ENCODE assay signal across 8 mouse cellular contexts in genomic region chr14:61137994-61138726, GRCm38 (mm10). TPM values are rescaled to one million over a fixed set of nuclear protein-coding genes. Genes with fewer than 3 reads are reported as not detected.
A peak's percentile ranks its signal among the peaks of the same experiment; 100 is the strongest.
DNase-seq lines count a peak whose midpoint lies in the region; ATAC-seq and TF ChIP-seq lines count a peak whose summit lies in the region.

Gene Sacs, plus strand, starts transcription at chr14:61138457.

- H3K27ac ChIP-seq in intestine, postnatal 0 days (ENCODE audit: low read depth, low read length), result no peak within 1 kb of the TSS
- no peak within 1 kb of the TSS for H3K27ac ChIP-seq in liver, embryonic 16.5 days (ENCODE audit: low read length)
- H3K27ac ChIP-seq in small intestine, adult 2 months (ENCODE audit: insufficient read depth, low read depth, low read length), result no peak within 1 kb of the TSS

- peak within 1 kb of the TSS; percentile 50 for H3K4me2 ChIP-seq in intestine, postnatal 0 days (replicated peaks; ENCODE audit: low read depth)
- peak within 1 kb of the TSS; percentile 30 for H3K4me2 ChIP-seq in liver, embryonic 16.5 days (ENCODE audit: low read depth, low read length)

- H3K4me1 ChIP-seq in megakaryocyte, embryonic 14.5 days, result peaks cover 5% of the 10 kb centered on the region
- no peaks in the 10 kb centered on the region for H3K4me1 ChIP-seq in intestine, postnatal 0 days (replicated peaks; ENCODE audit: control insufficient read depth, insufficient read depth, low read length)
- no peaks in the 10 kb centered on the region for H3K4me1 ChIP-seq in liver, embryonic 16.5 days (ENCODE audit: control insufficient read depth, low read depth, low read length)
- H3K4me1 ChIP-seq in small intestine, adult 2 months (ENCODE audit: control insufficient read depth, insufficient read depth, insufficient read length, low read length), result peaks cover 3% of the 10 kb centered on the region; the same call in 1 of the 2 replicates

- H3K9ac ChIP-seq in intestine, postnatal 0 days (ENCODE audit: low read depth, low read length), result no peak within 1 kb of the TSS
- H3K9ac ChIP-seq in liver, embryonic 16.5 days (ENCODE audit: low read depth, low read length), result no peak within 1 kb of the TSS

- no peaks in the 10 kb centered on the region for H3K36me3 ChIP-seq in megakaryocyte, embryonic 14.5 days (replicated peaks; ENCODE audit: low read length)
- no peaks in the 10 kb centered on the region for H3K36me3 ChIP-seq in intestine, postnatal 0 days (ENCODE audit: control insufficient read depth, insufficient read depth)
- no peaks in the 10 kb centered on the region for H3K36me3 ChIP-seq in liver, embryonic 16.5 days (ENCODE audit: control insufficient read depth, insufficient read depth)
- no peaks in the 10 kb centered on the region for H3K36me3 ChIP-seq in small intestine, adult 2 months (ENCODE audit: control insufficient read depth, insufficient read depth, low read length)

- peak; percentile 49 for TF ChIP-seq CTCF in intestine, postnatal 0 days (IDR thresholded peaks at IDR 0.05; ENCODE audit: low read depth)
- TF ChIP-seq CTCF in small intestine, adult 2 months (IDR thresholded peaks at IDR 0.05; ENCODE audit: extremely low read depth, insufficient read length, insufficient replicate concordance, low read depth, low read length), result no peak

- ATAC-seq in megakaryocyte, adult 5-6 weeks (ENCODE audit: poor library complexity, severe bottlenecking), result no peak
- no peak for ATAC-seq in intestine, postnatal 0 days
- ATAC-seq in liver, embryonic 16.5 days (ENCODE audit: low read depth), result no peak

- peaks cover 42% of the 10 kb centered on the region for H3K27me3 ChIP-seq in megakaryocyte, embryonic 14.5 days (replicated peaks)
- H3K27me3 ChIP-seq in intestine, postnatal 0 days (replicated peaks; ENCODE audit: control insufficient read depth, insufficient read depth, low read length), result 0 out of 2 replicates have a peak, but pooled peaks cover 4% of the 10 kb centered on the region
- H3K27me3 ChIP-seq in liver, embryonic 16.5 days (ENCODE audit: control insufficient read depth, insufficient read depth, low read depth, low read length), result peaks cover 3% of the 10 kb centered on the region
- H3K27me3 ChIP-seq in small intestine, adult 2 months (ENCODE audit: control insufficient read depth, insufficient read depth, low read length), result no peaks in the 10 kb centered on the region; the same call in 1 of the 2 replicates

- H3K4me3 ChIP-seq in megakaryocyte, embryonic 14.5 days (replicated peaks), result peak within 1 kb of the TSS; percentile 83
- H3K4me3 ChIP-seq in intestine, postnatal 0 days (ENCODE audit: low read depth, low read length), result peak within 1 kb of the TSS; percentile 26
- H3K4me3 ChIP-seq in liver, embryonic 16.5 days (ENCODE audit: low read depth, low read length), result peak within 1 kb of the TSS; percentile 27; the same call in 1 of the 2 replicates
- H3K4me3 ChIP-seq in small intestine, adult 2 months (ENCODE audit: low read depth, low read length), result peak within 1 kb of the TSS; percentile 50

- 7% methylated on average over 23 of the region's 23 CpGs for WGBS in intestine, postnatal 0 days
- WGBS in liver, embryonic 16.5 days (ENCODE audit: insufficient replicate concordance), result 11% methylated on average over 23 of the region's 23 CpGs
- WGBS in small intestine, adult 2 months, result 9% methylated on average over 23 of the region's 23 CpGs

- H3K9me3 ChIP-seq in megakaryocyte, embryonic 14.5 days, result 0 out of 2 replicates have a peak, but pooled peaks cover 6% of the 10 kb centered on the region
- H3K9me3 ChIP-seq in intestine, postnatal 0 days (ENCODE audit: control insufficient read depth), result no peaks in the 10 kb centered on the region
- H3K9me3 ChIP-seq in liver, embryonic 16.5 days (replicated peaks; ENCODE audit: control insufficient read depth, low read length), result no peaks in the 10 kb centered on the region

- DNase-seq in embryo, embryonic 10.5 days (ENCODE audit: low spot score), result peak; percentile 64
- DNase-seq in gastrocnemius, postnatal 4 days (ENCODE audit: low spot score in 2 of 2), result no peak
- no peak for DNase-seq in urinary bladder, postnatal 14 days (ENCODE audit: low spot score)

- no peak for TF ChIP-seq POLR2A in small intestine, adult 2 months (IDR thresholded peaks at IDR 0.05; ENCODE audit: low read depth, low read length)

RNA-seq across cellular contexts. Expression of gene Sacs, which starts in this region (rescaled TPM):
- polyA plus RNA-seq in megakaryocyte, embryonic 14.5 days (2012; ENCODE audit: insufficient read depth, low replicate concordance), result 0.27 and 0.37 TPM in 2 replicates
- 8.3 and 8.8 TPM in 2 replicates for total RNA-seq in megakaryocyte, adult 5-6 weeks (2015)
- total RNA-seq in megakaryocyte, adult 5-6 weeks (2017), result 9.8 and 11.7 TPM in 2 replicates
- 10 to 100 TPM; 36.6 to 41.3 TPM for total RNA-seq in gastrocnemius, postnatal 4 days (2021)
- 0.88 and 1.0 TPM in 2 replicates for polyA plus RNA-seq in intestine, postnatal 0 days (2015; fragmentation: Nextera tagmentation; extraction: Ambion mirVana)
- polyA plus RNA-seq in liver, embryonic 16.5 days (2015; fragmentation: Nextera tagmentation; extraction: Ambion mirVana), result 0.96 and 1.3 TPM in 2 replicates
- 0.08 and 0.16 TPM in 2 replicates for polyA plus RNA-seq in small intestine, adult 2 months (2012; rRNA removed)

Comparison
In these comparisons a context has a peak if more than half of its experiments do, and no peak if none do; other contexts are left out.
1. H3K4me3 ChIP-seq: peak in every context shown above with its lines; median percentile 83 in megakaryocyte, embryonic 14.5 days; 50 in small intestine, adult 2 months; 27 in liver, embryonic 16.5 days; 26 in intestine, postnatal 0 days.